Mouse (Mus musculus): Measurements from ENCODE around the gene Slc7a5. TPM values are rescaled to one million over a fixed set of nuclear protein-coding genes. Genes with fewer than 3 reads are reported as not detected.

The Slc7a5 gene
- total and polyA plus RNA-seq, 3 experiments: 110 to 291 (median 207) TPM

DNA sequence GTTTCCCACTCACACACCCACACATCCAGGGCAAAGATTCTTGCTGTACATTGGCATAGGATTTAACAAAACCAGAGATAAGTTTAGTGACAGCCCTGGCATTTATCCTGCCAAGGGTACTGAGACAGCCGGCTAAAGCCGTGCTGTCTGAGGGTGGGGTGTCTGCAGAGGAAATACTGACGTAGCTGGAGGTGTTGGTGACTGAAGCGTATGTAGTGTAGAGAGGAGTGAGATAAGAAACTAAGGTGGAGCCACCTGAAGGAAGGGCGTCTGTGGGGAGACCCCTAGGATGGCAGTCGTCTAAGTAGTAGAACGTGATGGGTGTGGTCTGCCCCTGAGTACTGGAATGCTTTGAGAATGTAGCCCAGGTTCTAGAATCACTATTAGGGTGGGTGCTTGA lies 55.0 kb downstream of the Slc7a5 start (continued):
- TF ChIP-seq RCOR1 (conservative IDR thresholded peaks at IDR 0.05; ENCODE audit: low read depth, low read length) (no peak), SIN3A (IDR thresholded peaks at IDR 0.05; ENCODE audit: low read length) (no peak), USF2 (conservative IDR thresholded peaks at IDR 0.05; ENCODE audit: low read depth, low read length) (no peak), ZC3H11A (IDR thresholded peaks at IDR 0.05; ENCODE audit: low read depth, low read length) (no peak), MYC (IDR thresholded peaks at IDR 0.05; ENCODE audit: low read depth, low read length) (no peak), CHD2 (IDR thresholded peaks at IDR 0.05; ENCODE audit: low read length) (no peak), E2F4 (IDR thresholded peaks at IDR 0.05; ENCODE audit: insufficient replicate concordance, low read depth, low read length) (no peak), JUN (IDR thresholded peaks at IDR 0.05; ENCODE audit: insufficient read depth, low read depth, low read length) (peak; percentile 13; the same call in 1 of the 2 replicates), TBP (conservative IDR thresholded peaks at IDR 0.05; ENCODE audit: low read depth, low read length) (0 out of 2 replicates have a peak, but pooled peaks have one; percentile 49), MAFK (IDR thresholded peaks at IDR 0.05; ENCODE audit: insufficient replicate concordance, low read length) (no peak), IRF4 (IDR thresholded peaks at IDR 0.05; ENCODE audit: low read depth, low read length) (peak; percentile 41; the same call in 1 of the 2 replicates), POLR2A (IDR thresholded peaks at IDR 0.05; ENCODE audit: low read depth, low read length) (peak; percentile 49), SMC3 (IDR thresholded peaks at IDR 0.05; ENCODE audit: low read depth, low read length) (no peak)

- Histone ChIP-seq H3K4me2 (ENCODE audit: insufficient read depth, low read depth, poor library complexity, severe bottlenecking) (peak overlapping the region; percentile 72), H3K27ac (ENCODE audit: insufficient read depth, low read depth) (peak overlapping the region; percentile 96), H3K4me1 (ENCODE audit: control insufficient read depth in 1 of 2, insufficient read depth in 2 of 2) (peaks cover 27 to 70% of the 10 kb centered on the region in 2 experiments), H3K9me3 (replicated peaks; ENCODE audit: low read length) (peaks cover 17% of the 10 kb centered on the region), H3K79me2 (replicated peaks; ENCODE audit: control insufficient read depth, extremely low read depth, insufficient read depth, poor library complexity, severe bottlenecking) (no peaks in the 10 kb centered on the region), H3K27me3 (replicated peaks) (no peaks in the 10 kb centered on the region), H3K4me3 (replicated peaks in 1 of 3; ENCODE audit: low read depth in 2 of 3, low read length in 2 of 3, poor library complexity in 1 of 3) (peak overlapping the region in 2 of 3 experiments; percentile 28 to 35), H3K9ac (ENCODE audit: insufficient read depth, low read depth) (peak overlapping the region; percentile 96), H3K36me3 (replicated peaks in 1 of 2; ENCODE audit: control insufficient read depth in 1 of 2, insufficient read depth in 1 of 2, low read length in 1 of 2) (peaks cover 2 to 24% of the 10 kb centered on the region in 2 experiments)
- in situ Hi-C loops (cut with MboI; ENCODE audit: low pct_ligation_motif_present, low pct_unique_long_range_greater_than_20kb, low sequenced_read_pairs) (loop anchor here (5.0 to 10.0 kb wide), 2 partner anchors 56 to 413 kb away; partner anchors contain the start of gene Slc7a5), dilution Hi-C loops (cut with MboI; ENCODE audit: extremely low pct_ligation_motif_present, extremely low pct_unique_long_range_greater_than_20kb, low sequenced_read_pairs) (no loop called here)
- DNase-seq (ENCODE audit: extremely low read depth): no peak
- TF ChIP-seq POLR2A (IDR thresholded peaks at IDR 0.05; ENCODE audit: low read depth, low read length) (no peak), HCFC1 (IDR thresholded peaks at IDR 0.05; ENCODE audit: low read depth, low read length) (no peak), MAX (IDR thresholded peaks at IDR 0.05; ENCODE audit: low read length) (peak; percentile 80), BHLHE40 (IDR thresholded peaks at IDR 0.05; ENCODE audit: low read depth, low read length) (peak; percentile 45; the same call in 1 of the 2 replicates), PAX5 (IDR thresholded peaks at IDR 0.05; ENCODE audit: low read length) (no peak), MAFK (IDR thresholded peaks at IDR 0.05; ENCODE audit: insufficient replicate concordance, low read length) (no peak), JUN (IDR thresholded peaks at IDR 0.05; ENCODE audit: insufficient read depth, low read depth, low read length) (no peak), ZKSCAN1 (IDR thresholded peaks at IDR 0.05; ENCODE audit: borderline replicate concordance, low read depth, low read length) (no peak), E2F4 (IDR thresholded peaks at IDR 0.05; ENCODE audit: insufficient replicate concordance, low read depth, low read length) (no peak), IRF4 (IDR thresholded peaks at IDR 0.05; ENCODE audit: low read depth, low read length) (no peak), ELF1 (IDR thresholded peaks at IDR 0.05; ENCODE audit: low read depth, low read length) (peak; percentile 20; the same call in 1 of the 2 replicates), ZMIZ1 (IDR thresholded peaks at IDR 0.05; ENCODE audit: low read depth, low read length) (no peak), POLR2AphosphoS2 (IDR thresholded peaks at IDR 0.05; ENCODE audit: low read depth, low read length) (no peak), UBTF (IDR thresholded peaks at IDR 0.05; ENCODE audit: low read depth, low read length) (no peak), MAZ (IDR thresholded peaks at IDR 0.05; ENCODE audit: low read depth, low read length) (0 out of 2 replicates have a peak, but pooled peaks have one; percentile 31), KAT2A (IDR thresholded peaks at IDR 0.05; ENCODE audit: insufficient replicate concordance, low read length) (no peak), NELFE (IDR thresholded peaks at IDR 0.05; ENCODE audit: low read depth, low read length) (peak; percentile 47; the same call in 1 of the 2 replicates), USF2 (conservative IDR thresholded peaks at IDR 0.05; ENCODE audit: low read depth, low read length) (no peak), JUND (conservative IDR thresholded peaks at IDR 0.05; ENCODE audit: low read depth, low read length) (no peak), CHD2 (IDR thresholded peaks at IDR 0.05; ENCODE audit: low read length) (0 out of 2 replicates have a peak, but pooled peaks have one; percentile 11), NRF1 (IDR thresholded peaks at IDR 0.05; ENCODE audit: low read depth, low read length) (peak; percentile 30; the same call in 1 of the 2 replicates), GABPA (IDR thresholded peaks at IDR 0.05; ENCODE audit: insufficient replicate concordance, low read depth, low read length) (no peak), ZC3H11A (IDR thresholded peaks at IDR 0.05; ENCODE audit: low read depth, low read length) (no peak), RAD21 (IDR thresholded peaks at IDR 0.05; ENCODE audit: low read depth, low read length) (no peak), EP300 (IDR thresholded peaks at IDR 0.05; ENCODE audit: low read length) (peak; percentile 32; the same call in 1 of the 2 replicates), ZNF384 (IDR thresholded peaks at IDR 0.05; ENCODE audit: low read depth, low read length) (no peak), TBP (conservative IDR thresholded peaks at IDR 0.05; ENCODE audit: low read depth, low read length) (no peak), MYC (IDR thresholded peaks at IDR 0.05; ENCODE audit: low read depth, low read length) (peak; percentile 77; the same call in 1 of the 2 replicates), MEF2A (IDR thresholded peaks at IDR 0.05; ENCODE audit: borderline replicate concordance, low read depth, low read length) (no peak), SMC3 (IDR thresholded peaks at IDR 0.05; ENCODE audit: low read depth, low read length) (no peak; the same call in 1 of the 2 replicates), TCF12 (IDR thresholded peaks at IDR 0.05; ENCODE audit: low read depth, low read length) (peak; percentile 33; the same call in 1 of the 2 replicates), ETS1 (conservative IDR thresholded peaks at IDR 0.05; ENCODE audit: low read depth, low read length) (peak; percentile 17; the same call in 1 of the 2 replicates)
These were observed 55.8 kb downstream of the Slc7a5 start for GRCm38 (mm10) chr8:121851716-121852115.

Measured in CH12.LX (cell line).